Mouse (Mus musculus): ENCODE results near the gene Cdc5l.
"Not testable (repeated sequence)": the region's sequence is repeated elsewhere in the genome, so short reads cannot be mapped to it uniquely, and the experiment has no call there.

Cdc5l gene

GRCm38 (mm10) chr17:45433419-45434261 is at the start of gene Cdc5l:
Cdc5l (minus strand) TSS chr17:45433737.
- in situ Hi-C loops (cut with MboI; ENCODE audit: unreplicated experiment in 2 of 2) = loop anchor here in 1 of 2 experiments (25.0 kb wide), 1 partner anchor 1579 kb away; the partner anchor contains the start of gene Ubr2

GRCm38 (mm10) chr17:45480429-45480828 is 46.9 kb upstream of the Cdc5l start:
- in situ Hi-C loops (cut with MboI; ENCODE audit: unreplicated experiment in 2 of 2) = no loop called here

GRCm38 (mm10) chr17:45478234-45478825 is 44.8 kb upstream of the Cdc5l start:
- in situ Hi-C loops (cut with MboI; ENCODE audit: unreplicated experiment in 2 of 2) = loop anchor here (5.0 to 10.0 kb wide), 3 partner anchors 74 to 239 kb away; partner anchors contain the start of gene Capn11 (in 2 of the 2)

GRCm38 (mm10) chr17:45474669-45475465 is 41.3 kb upstream of the Cdc5l start, which contains the start of gene Spats1:
Spats1 (minus strand) TSS chr17:45475415.
- in situ Hi-C loops (cut with MboI; ENCODE audit: unreplicated experiment in 2 of 2) = loop anchor here (5.0 to 10.0 kb wide), 3 partner anchors 77 to 242 kb away; partner anchors contain the start of gene Capn11 (in 2 of the 2)

- in situ Hi-C loops (cut with MboI; ENCODE audit: unreplicated experiment in 2 of 2) = loop anchor here (10.0 kb wide), 1 partner anchor 181 kb away; the partner anchor contains the start of gene Capn11 (in 2 of the 2)
These were observed 40.6 kb upstream of the Cdc5l start for GRCm38 (mm10) chr17:45474146-45474545.

- in situ Hi-C loops (cut with MboI; ENCODE audit: unreplicated experiment in 2 of 2) = loop anchor here (10.0 kb wide), 1 partner anchor 181 kb away; the partner anchor contains the start of gene Capn11 (in 2 of the 2)
These were observed 40.1 kb upstream of the Cdc5l start for GRCm38 (mm10) chr17:45473667-45474066.

- in situ Hi-C loops (cut with MboI; ENCODE audit: unreplicated experiment in 2 of 2) = loop anchor here (10.0 kb wide), 1 partner anchor 184 kb away; the partner anchor contains the start of gene Capn11 (in 2 of the 2)
These were observed 37.2 kb upstream of the Cdc5l start for GRCm38 (mm10) chr17:45470726-45471125.

GRCm38 (mm10) chr17:45468302-45468701 is 34.8 kb upstream of the Cdc5l start:
- in situ Hi-C loops (cut with MboI; ENCODE audit: unreplicated experiment in 2 of 2) = no loop called here

GRCm38 (mm10) chr17:45466701-45467100 is 33.2 kb upstream of the Cdc5l start:
- in situ Hi-C loops (cut with MboI; ENCODE audit: unreplicated experiment in 2 of 2) = no loop called here

GRCm38 (mm10) chr17:45464255-45464654 is 30.7 kb upstream of the Cdc5l start:
- in situ Hi-C loops (cut with MboI; ENCODE audit: unreplicated experiment in 2 of 2) = no loop called here

- in situ Hi-C loops (cut with MboI; ENCODE audit: unreplicated experiment in 2 of 2) = no loop called here
These were observed 29.0 kb upstream of the Cdc5l start for GRCm38 (mm10) chr17:45462506-45462905.

GRCm38 (mm10) chr17:45459062-45459461 is 25.5 kb upstream of the Cdc5l start:
- in situ Hi-C loops (cut with MboI; ENCODE audit: unreplicated experiment in 2 of 2) = no loop called here

- in situ Hi-C loops (cut with MboI; ENCODE audit: unreplicated experiment in 2 of 2) = no loop called here
These were observed 25.0 kb upstream of the Cdc5l start for GRCm38 (mm10) chr17:45458516-45458915.

- in situ Hi-C loops (cut with MboI; ENCODE audit: unreplicated experiment in 2 of 2) = no loop called here
These were observed 23.9 kb upstream of the Cdc5l start for GRCm38 (mm10) chr17:45457487-45457886.

- in situ Hi-C loops (cut with MboI; ENCODE audit: unreplicated experiment in 2 of 2) = no loop called here
These were observed 23.0 kb upstream of the Cdc5l start for GRCm38 (mm10) chr17:45456260-45457152.

- in situ Hi-C loops (cut with MboI; ENCODE audit: unreplicated experiment in 2 of 2) = not testable (repeated sequence)
These were observed 22.2 kb upstream of the Cdc5l start for GRCm38 (mm10) chr17:45455783-45456182.

GRCm38 (mm10) chr17:45454794-45455193 is 21.3 kb upstream of the Cdc5l start:
- in situ Hi-C loops (cut with MboI; ENCODE audit: unreplicated experiment in 2 of 2) = no loop called here

- in situ Hi-C loops (cut with MboI; ENCODE audit: unreplicated experiment in 2 of 2) = no loop called here
These were observed 18.7 kb upstream of the Cdc5l start for GRCm38 (mm10) chr17:45452271-45452670.

- in situ Hi-C loops (cut with MboI; ENCODE audit: unreplicated experiment in 2 of 2) = no loop called here
These were observed 16.6 kb upstream of the Cdc5l start for GRCm38 (mm10) chr17:45450153-45450552.
